In genomic region chr4:133237911-133238310, GRCm38 (mm10) we compare ENCODE assay signal across 16 mouse cellular contexts. TPM values are rescaled to one million over a fixed set of nuclear protein-coding genes. Genes with fewer than 3 reads are reported as not detected.
DNase-seq lines count a peak whose midpoint lies in the region; ATAC-seq and TF ChIP-seq lines count a peak whose summit lies in the region.
"Had no signal": no experiment of that assay in that cellular context is flagged by ENCODE, and none has a peak within 500 bp of the region (broad histone marks: within the 10 kb centered on the region; RNA-seq: fewer than 3 reads in every experiment).

No protein-coding gene starts in this region.

- peaks cover 4% of the 10 kb centered on the region; the same call in 1 of the 2 replicates for H3K9me3 ChIP-seq in G1E (replicated peaks)
- no peaks in the 10 kb centered on the region for H3K9me3 ChIP-seq in intestine, embryonic 15.5 days
- H3K9me3 ChIP-seq: heart, embryonic 13.5 days; hindbrain, embryonic 15.5 days; midbrain, embryonic 10.5 days had no signal

- DNase-seq in G1E (ENCODE audit: low spot score), result peak; percentile 86
- DNase-seq in c-Kit-positive CD71-negative TER-119-negative erythroid progenitor cells, embryonic 14.5 days (ENCODE audit: low read depth), result peak; percentile 51
- peak; percentile 54 to 64 for DNase-seq in thymus, postnatal 10 days (ENCODE audit: low spot score in 2 of 2)
- DNase-seq in frontal cortex, postnatal 10 days (ENCODE audit: low spot score in 2 of 2), result no peak
- DNase-seq: cerebellum, adult 9-11 months; gastrocnemius, adult 2 months; kidney, adult 2 months; lung, adult 18-20 months had no signal

- no peak overlapping the region for H3K4me2 ChIP-seq in intestine, embryonic 15.5 days (replicated peaks)
- H3K4me2 ChIP-seq: heart, embryonic 13.5 days; hindbrain, embryonic 15.5 days had no signal

- no peaks in the 10 kb centered on the region; the same call in 1 of the 2 replicates for H3K27me3 ChIP-seq in G1E (ENCODE audit: insufficient read depth, low read length)
- 0 out of 2 replicates have a peak, but pooled peaks cover 10% of the 10 kb centered on the region for H3K27me3 ChIP-seq in intestine, embryonic 15.5 days (replicated peaks)

- H3K9ac ChIP-seq in intestine, embryonic 15.5 days, result no peak overlapping the region
- H3K9ac ChIP-seq: heart, embryonic 13.5 days; hindbrain, embryonic 15.5 days had no signal

- H3K4me1 ChIP-seq in G1E (ENCODE audit: insufficient read depth, low read depth, low read length), result peaks cover 73% of the 10 kb centered on the region
- H3K4me1 ChIP-seq in intestine, embryonic 15.5 days (replicated peaks), result peaks cover 8% of the 10 kb centered on the region; the same call in 1 of the 2 replicates

- 58% methylated on average over 4 of the region's 4 CpGs for WGBS in intestine, embryonic 15.5 days

- H3K36me3 ChIP-seq in G1E (replicated peaks), result peaks cover 14% of the 10 kb centered on the region
- no peaks in the 10 kb centered on the region for H3K36me3 ChIP-seq in intestine, embryonic 15.5 days
- H3K36me3 ChIP-seq: heart, embryonic 13.5 days; hindbrain, embryonic 15.5 days; midbrain, embryonic 10.5 days had no signal

- H3K4me3 ChIP-seq in G1E (ENCODE audit: low read depth, low read length), result no peak overlapping the region; the same call in 1 of the 2 replicates
- no peak overlapping the region for H3K4me3 ChIP-seq in intestine, embryonic 15.5 days (replicated peaks)
- H3K4me3 ChIP-seq: gastrocnemius, adult 2 months; heart, embryonic 13.5 days; hindbrain, embryonic 15.5 days; layer of hippocampus, adult 2 months; midbrain, embryonic 10.5 days had no signal

- TF ChIP-seq CTCF in G1E (IDR thresholded peaks at IDR 0.05; ENCODE audit: low read depth, low read length), result no peak

- H3K27ac ChIP-seq in intestine, embryonic 15.5 days, result no peak overlapping the region
- H3K27ac ChIP-seq: gastrocnemius, adult 2 months; heart, embryonic 13.5 days; hindbrain, embryonic 15.5 days; layer of hippocampus, adult 2 months; midbrain, embryonic 10.5 days had no signal

- ATAC-seq in G1E (ENCODE audit: extremely low read depth, insufficient number of reproducible peaks, low FRiP score, poor library complexity, severe bottlenecking), result peak; percentile 46; the same call in 1 of the 2 replicates
- peak; percentile 43 for ATAC-seq in megakaryocyte, adult 5-6 weeks (ENCODE audit: poor library complexity, severe bottlenecking)
- ATAC-seq in intestine, embryonic 15.5 days, result no peak
- no peak for ATAC-seq in cerebellum, adult (ENCODE audit: insufficient number of reproducible peaks, low FRiP score, low TSS enrichment)
- ATAC-seq: activated CD4-positive, CD25-positive, alpha-beta regulatory T cell, adult 4 months had no signal

RNA-seq across cellular contexts. Expression of gene Map3k6, which starts 2.7 kb away (rescaled TPM):
- total RNA-seq in G1E (2014; fragmentation: Nextera tagmentation) (20.9 and 28.4 TPM in 2 replicates), G1E (2017) (27.6 and 29.2 TPM in 2 replicates)
- 85.3 and 87.2 TPM in 2 replicates for polyA plus RNA-seq in G1E (2012)
- 10.2 and 11.7 TPM in 2 replicates for total RNA-seq in megakaryocyte, adult 5-6 weeks (2015)
- total RNA-seq in megakaryocyte, adult 5-6 weeks (2017), result 9.1 and 13.4 TPM in 2 replicates
- polyA plus RNA-seq in intestine, embryonic 15.5 days (2015; fragmentation: Nextera tagmentation; extraction: Ambion mirVana), result 3.0 and 3.2 TPM in 2 replicates

RNA-seq across cellular contexts. Expression of gene Sytl1, which starts 25.0 kb away (rescaled TPM):
- total RNA-seq in G1E (2014; fragmentation: Nextera tagmentation), result 1.2 and 2.5 TPM in 2 replicates
- 0.05 and 0.35 TPM in 2 replicates for total RNA-seq in G1E (2017)
- 1.4 and 1.7 TPM in 2 replicates for polyA plus RNA-seq in G1E (2012)
- 1.9 and 2.5 TPM in 2 replicates for total RNA-seq in megakaryocyte, adult 5-6 weeks (2015)
- 2.1 and 3.7 TPM in 2 replicates for total RNA-seq in megakaryocyte, adult 5-6 weeks (2017)
- 2.7 and 3.0 TPM in 2 replicates for polyA plus RNA-seq in intestine, embryonic 15.5 days (2015; fragmentation: Nextera tagmentation; extraction: Ambion mirVana)
- total RNA-seq: gastrocnemius, adult 2 months had no signal

RNA-seq across cellular contexts. Expression of gene Gpr3, which starts 25.6 kb away (rescaled TPM):
- 0.58 TPM in 1 of 2 replicates, not detected in the other for total RNA-seq in G1E (2014; fragmentation: Nextera tagmentation)
- 0.06 and 0.16 TPM in 2 replicates for total RNA-seq in G1E (2017)
- 0.02 and 0.10 TPM in 2 replicates for polyA plus RNA-seq in G1E (2012)
- total RNA-seq in megakaryocyte, adult 5-6 weeks (2015), result 0.21 TPM in 1 of 2 replicates, not detected in the other
- not detected in 2 replicates for total RNA-seq in megakaryocyte, adult 5-6 weeks (2017)
- polyA plus RNA-seq in intestine, embryonic 15.5 days (2015; fragmentation: Nextera tagmentation; extraction: Ambion mirVana), result 0.06 and 0.14 TPM in 2 replicates
- total RNA-seq: gastrocnemius, adult 2 months had no signal
- polyA plus RNA-seq: activated CD4-positive, CD25-positive, alpha-beta regulatory T cell, adult 4 months had no signal

RNA-seq across cellular contexts. Expression of gene Cd164l2, which starts 26.0 kb away (rescaled TPM):
- total RNA-seq in G1E (2014; fragmentation: Nextera tagmentation) (not detected in 2 replicates), G1E (2017) (not detected in 2 replicates)
- not detected in 2 replicates for polyA plus RNA-seq in G1E (2012)
- not detected in 2 replicates for total RNA-seq in megakaryocyte, adult 5-6 weeks (2015)
- not detected in 2 replicates for total RNA-seq in megakaryocyte, adult 5-6 weeks (2017)
- polyA plus RNA-seq in intestine, embryonic 15.5 days (2015; fragmentation: Nextera tagmentation; extraction: Ambion mirVana), result 2.7 and 2.8 TPM in 2 replicates
- polyA plus RNA-seq: activated CD4-positive, CD25-positive, alpha-beta regulatory T cell, adult 4 months had no signal

RNA-seq across cellular contexts. Expression of gene Tmem222, which starts 39.7 kb away (rescaled TPM):
- 33.5 and 34.3 TPM in 2 replicates for total RNA-seq in G1E (2014; fragmentation: Nextera tagmentation)
- 25.2 and 30.3 TPM in 2 replicates for total RNA-seq in G1E (2017)
- 30.3 and 30.8 TPM in 2 replicates for polyA plus RNA-seq in G1E (2012)
- total RNA-seq in megakaryocyte, adult 5-6 weeks (2015), result 34.2 and 38.5 TPM in 2 replicates
- total RNA-seq in megakaryocyte, adult 5-6 weeks (2017), result 13.3 and 15.0 TPM in 2 replicates
- 68.7 and 72.2 TPM in 2 replicates for polyA plus RNA-seq in intestine, embryonic 15.5 days (2015; fragmentation: Nextera tagmentation; extraction: Ambion mirVana)

Comparison
In these comparisons a context has a peak if more than half of its experiments do, and no peak if none do; other contexts are left out.
1. ATAC-seq: peak in G1E (single experiment) and megakaryocyte, adult 5-6 weeks (single experiment); none in intestine, embryonic 15.5 days (single experiment) and cerebellum, adult (single experiment).
2. DNase-seq: peak in G1E (single experiment), c-Kit-positive CD71-negative TER-119-negative erythroid progenitor cells, embryonic 14.5 days (single experiment) and thymus, postnatal 10 days (2 of 2); none in frontal cortex, postnatal 10 days (0 of 2).